Mouse (Mus musculus): Measurements from ENCODE around the gene St7. TPM values are rescaled to one million over a fixed set of nuclear protein-coding genes. Genes with fewer than 3 reads are reported as not detected.
A peak's percentile ranks its signal among the peaks of the same experiment; 100 is the strongest.

The St7 gene
- polyA plus RNA-seq, 1 experiment, result 8.4 TPM

DNA sequence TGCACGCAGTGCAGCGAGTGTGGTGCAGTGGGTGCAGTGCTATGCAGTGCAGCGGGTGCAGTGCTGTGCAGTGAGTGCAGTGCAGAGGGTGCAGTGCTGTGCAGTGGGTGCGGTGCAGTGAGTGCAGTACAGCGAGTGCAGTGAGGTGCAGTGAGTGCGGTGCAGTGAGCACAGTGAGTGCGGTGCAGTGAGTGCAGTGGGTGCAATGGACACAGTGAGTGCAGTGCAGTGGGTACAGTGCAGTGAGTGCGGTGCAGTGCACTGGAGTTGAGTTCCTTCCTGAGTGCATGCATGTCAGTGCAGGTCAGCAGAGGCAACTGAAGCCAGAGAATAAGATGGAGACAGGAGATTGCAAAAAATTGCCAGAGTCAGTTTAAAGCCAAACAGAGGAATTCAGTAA is 10.9 kb upstream of the St7 start:
- no peak overlapping the region for H3K4me2 ChIP-seq (ENCODE audit: low read depth)
- TF ChIP-seq TCF3 (IDR thresholded peaks at IDR 0.05; ENCODE audit: insufficient read length, low read depth) (no peak), POLR2AphosphoS2 (IDR thresholded peaks at IDR 0.05; ENCODE audit: insufficient read length, low read depth) (no peak), MYOG (IDR thresholded peaks at IDR 0.05; ENCODE audit: control insufficient read depth in 1 of 3, insufficient read depth in 1 of 3, insufficient read length in 2 of 3, low read depth in 2 of 3) (peak in 1 of 3 experiments; percentile 0), MYOD1 (IDR thresholded peaks at IDR 0.05; ENCODE audit: control insufficient read depth in 1 of 3, insufficient read length in 2 of 3, low read depth in 2 of 3) (no peak), SRF (IDR thresholded peaks at IDR 0.05; ENCODE audit: control insufficient read depth, insufficient read length, low read depth) (no peak), POLR2A (IDR thresholded peaks at IDR 0.05; ENCODE audit: insufficient read length, low read depth) (no peak)
- H3K27me3 ChIP-seq (ENCODE audit: control insufficient read depth, insufficient read depth, insufficient read length), result no peaks in the 10 kb centered on the region
- H3K36me3 ChIP-seq (ENCODE audit: control insufficient read depth, insufficient read depth), result no peaks in the 10 kb centered on the region
- H3K79me2 ChIP-seq (ENCODE audit: control insufficient read depth, insufficient read depth), result no peaks in the 10 kb centered on the region
- H3ac ChIP-seq (ENCODE audit: control insufficient read depth, insufficient read length), result no peak overlapping the region
- H3K4me3 ChIP-seq, result no peak overlapping the region

DNA sequence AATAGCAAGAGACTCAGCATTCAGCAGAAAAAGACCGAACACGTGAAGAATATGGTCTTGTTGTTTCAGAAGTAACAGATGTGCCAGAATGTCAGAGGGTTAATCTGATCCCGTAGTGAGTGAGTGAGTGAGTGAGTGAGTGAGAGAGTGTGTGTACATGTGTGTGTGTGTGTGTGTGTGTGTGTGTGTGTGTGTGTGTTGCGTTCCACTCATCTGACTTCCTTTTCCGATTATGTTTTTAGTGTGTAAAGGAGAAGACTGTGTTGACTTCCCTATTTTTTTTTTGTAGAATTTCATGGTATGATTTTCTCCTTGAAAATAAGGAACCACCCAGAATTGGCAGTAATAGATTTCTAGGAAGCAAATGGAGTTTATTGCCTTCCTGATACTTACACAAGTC is 4.1 kb upstream of the St7 start:
- no peak for TF ChIP-seq E2F4 (IDR thresholded peaks at IDR 0.05; ENCODE audit: insufficient read depth)
- no peak for TF ChIP-seq POLR2AphosphoS2 (IDR thresholded peaks at IDR 0.05; ENCODE audit: insufficient read length, low read depth)
- TF ChIP-seq USF1 (IDR thresholded peaks at IDR 0.05; ENCODE audit: low read depth), result no peak
- TF ChIP-seq CEBPB (IDR thresholded peaks at IDR 0.05; ENCODE audit: insufficient read depth, poor library complexity, severe bottlenecking), result no peak
- no peak for TF ChIP-seq REST (IDR thresholded peaks at IDR 0.05; ENCODE audit: insufficient read depth, insufficient read length)
- no peak for TF ChIP-seq TCF12 (IDR thresholded peaks at IDR 0.05; ENCODE audit: insufficient read depth, poor library complexity, severe bottlenecking)
- no peak for TF ChIP-seq MYOG (IDR thresholded peaks at IDR 0.05; ENCODE audit: control insufficient read depth in 1 of 3, insufficient read depth in 1 of 3, insufficient read length in 2 of 3, low read depth in 2 of 3)
- TF ChIP-seq POLR2A (IDR thresholded peaks at IDR 0.05; ENCODE audit: insufficient read length, low read depth), result no peak
- no peak for TF ChIP-seq TCF3 (IDR thresholded peaks at IDR 0.05; ENCODE audit: insufficient read length, low read depth)
- TF ChIP-seq SRF (IDR thresholded peaks at IDR 0.05; ENCODE audit: control insufficient read depth, insufficient read length, low read depth), result no peak
- TF ChIP-seq MAX (IDR thresholded peaks at IDR 0.05; ENCODE audit: low read depth), result no peak
- TF ChIP-seq MYOD1 (IDR thresholded peaks at IDR 0.05; ENCODE audit: control insufficient read depth in 1 of 3, insufficient read length in 2 of 3, low read depth in 2 of 3), result no peak
- H3K27me3 ChIP-seq (ENCODE audit: control insufficient read depth, insufficient read depth, insufficient read length), result no peaks in the 10 kb centered on the region
- no peaks in the 10 kb centered on the region for H3K79me2 ChIP-seq (ENCODE audit: control insufficient read depth, insufficient read depth)
- H3K4me3 ChIP-seq, result no peak overlapping the region
- H3K4me2 ChIP-seq (ENCODE audit: low read depth), result no peak overlapping the region
- no peak overlapping the region for H3ac ChIP-seq (ENCODE audit: control insufficient read depth, insufficient read length)
- H3K36me3 ChIP-seq (ENCODE audit: control insufficient read depth, insufficient read depth), result no peaks in the 10 kb centered on the region

GRCm38 (mm10) chr6:17693726-17694549 is 1.2 kb downstream of the St7 start:
- Histone ChIP-seq H3K4me3 (peak overlapping the region; percentile 57), H3K36me3 (ENCODE audit: control insufficient read depth, insufficient read depth) (no peaks in the 10 kb centered on the region), H3K79me2 (ENCODE audit: control insufficient read depth, insufficient read depth) (no peaks in the 10 kb centered on the region), H3K27me3 (ENCODE audit: control insufficient read depth, insufficient read depth, insufficient read length) (no peaks in the 10 kb centered on the region), H3ac (ENCODE audit: control insufficient read depth, insufficient read length) (peak overlapping the region; percentile 44), H3K4me2 (ENCODE audit: low read depth) (peak overlapping the region; percentile 72)
- TF ChIP-seq POLR2AphosphoS2 (IDR thresholded peaks at IDR 0.05; ENCODE audit: insufficient read length, low read depth), result peak; percentile 39
- no peak for TF ChIP-seq REST (IDR thresholded peaks at IDR 0.05; ENCODE audit: insufficient read depth, insufficient read length)
- no peak for TF ChIP-seq MAX (IDR thresholded peaks at IDR 0.05; ENCODE audit: low read depth)
- peak; percentile 76 for TF ChIP-seq USF1 (IDR thresholded peaks at IDR 0.05; ENCODE audit: low read depth)

- H3K4me2 ChIP-seq (ENCODE audit: low read depth), result peak overlapping the region; percentile 85
- no peak for TF ChIP-seq MAX (IDR thresholded peaks at IDR 0.05; ENCODE audit: low read depth)
- no peak for TF ChIP-seq USF1 (IDR thresholded peaks at IDR 0.05; ENCODE audit: low read depth)
- TF ChIP-seq MYOG (IDR thresholded peaks at IDR 0.05; ENCODE audit: control insufficient read depth in 1 of 3, insufficient read depth in 1 of 3, insufficient read length in 2 of 3, low read depth in 2 of 3), result peak in 1 of 3 experiments; percentile 33
- TF ChIP-seq TCF3 (IDR thresholded peaks at IDR 0.05; ENCODE audit: insufficient read length, low read depth), result no peak
- TF ChIP-seq POLR2AphosphoS2 (IDR thresholded peaks at IDR 0.05; ENCODE audit: insufficient read length, low read depth), result no peak
- TF ChIP-seq SRF (IDR thresholded peaks at IDR 0.05; ENCODE audit: control insufficient read depth, insufficient read length, low read depth), result no peak
- TF ChIP-seq POLR2A (IDR thresholded peaks at IDR 0.05; ENCODE audit: insufficient read length, low read depth), result peak; percentile 72
- TF ChIP-seq CEBPB (IDR thresholded peaks at IDR 0.05; ENCODE audit: insufficient read depth, poor library complexity, severe bottlenecking), result no peak
- no peak for TF ChIP-seq TCF12 (IDR thresholded peaks at IDR 0.05; ENCODE audit: insufficient read depth, poor library complexity, severe bottlenecking)
- peak in 1 of 3 experiments; percentile 42 for TF ChIP-seq MYOD1 (IDR thresholded peaks at IDR 0.05; ENCODE audit: control insufficient read depth in 1 of 3, insufficient read length in 2 of 3, low read depth in 2 of 3)
- TF ChIP-seq E2F4 (IDR thresholded peaks at IDR 0.05; ENCODE audit: insufficient read depth), result no peak
- TF ChIP-seq REST (IDR thresholded peaks at IDR 0.05; ENCODE audit: insufficient read depth, insufficient read length), result no peak
Observed at GRCm38 (mm10) chr6:17694550-17694951, 1.8 kb downstream of the St7 start.

GRCm38 (mm10) chr6:17696321-17696734 is 3.6 kb downstream of the St7 start:
- Histone ChIP-seq H3K79me2 (ENCODE audit: control insufficient read depth, insufficient read depth) (no peaks in the 10 kb centered on the region), H3K4me2 (ENCODE audit: low read depth) (no peak overlapping the region), H3K4me3 (no peak overlapping the region), H3K36me3 (ENCODE audit: control insufficient read depth, insufficient read depth) (no peaks in the 10 kb centered on the region), H3K27me3 (ENCODE audit: control insufficient read depth, insufficient read depth, insufficient read length) (no peaks in the 10 kb centered on the region), H3ac (ENCODE audit: control insufficient read depth, insufficient read length) (no peak overlapping the region)
- TF ChIP-seq E2F4 (IDR thresholded peaks at IDR 0.05; ENCODE audit: insufficient read depth) (no peak), POLR2A (IDR thresholded peaks at IDR 0.05; ENCODE audit: insufficient read length, low read depth) (no peak), REST (IDR thresholded peaks at IDR 0.05; ENCODE audit: insufficient read depth, insufficient read length) (no peak), TCF3 (IDR thresholded peaks at IDR 0.05; ENCODE audit: insufficient read length, low read depth) (no peak), SRF (IDR thresholded peaks at IDR 0.05; ENCODE audit: control insufficient read depth, insufficient read length, low read depth) (no peak), MYOG (IDR thresholded peaks at IDR 0.05; ENCODE audit: control insufficient read depth in 1 of 3, insufficient read depth in 1 of 3, insufficient read length in 2 of 3, low read depth in 2 of 3) (no peak)

More at GRCm38 (mm10) chr6:17694550-17694951, 1.8 kb downstream of the St7 start:
- Histone ChIP-seq H3ac (ENCODE audit: control insufficient read depth, insufficient read length) (peak overlapping the region; percentile 44), H3K79me2 (ENCODE audit: control insufficient read depth, insufficient read depth) (no peaks in the 10 kb centered on the region), H3K4me3 (peak overlapping the region; percentile 57), H3K27me3 (ENCODE audit: control insufficient read depth, insufficient read depth, insufficient read length) (no peaks in the 10 kb centered on the region), H3K36me3 (ENCODE audit: control insufficient read depth, insufficient read depth) (no peaks in the 10 kb centered on the region)
